Mouse (Mus musculus) splenic B cell, adult 2 months (primary cell): ENCODE measurements around the gene Tcf7l2.

ENCODE experiments used
- DNase-seq: peaks from one replicate; pipeline ENCODE4 v3.0.0-alpha.2; 2011; ENCODE audit warnings: low read depth, low spot score
- H3K27me3 ChIP-seq: 2 replicates; pipeline ENCODE4 v1.6.1; 2012; ENCODE audit warnings: mild to moderate bottlenecking, low read length, moderate library complexity, mixed read lengths; ENCODE audit not compliant: control insufficient read depth, poor library complexity, insufficient read depth, severe bottlenecking
- H3K36me3 ChIP-seq: 2 replicates; pipeline ENCODE4 v1.6.1; 2012; ENCODE audit warnings: mild to moderate bottlenecking, low read length, moderate library complexity, mixed read lengths; ENCODE audit not compliant: control insufficient read depth, poor library complexity, insufficient read depth, severe bottlenecking

Tcf7l2 gene

DNA sequence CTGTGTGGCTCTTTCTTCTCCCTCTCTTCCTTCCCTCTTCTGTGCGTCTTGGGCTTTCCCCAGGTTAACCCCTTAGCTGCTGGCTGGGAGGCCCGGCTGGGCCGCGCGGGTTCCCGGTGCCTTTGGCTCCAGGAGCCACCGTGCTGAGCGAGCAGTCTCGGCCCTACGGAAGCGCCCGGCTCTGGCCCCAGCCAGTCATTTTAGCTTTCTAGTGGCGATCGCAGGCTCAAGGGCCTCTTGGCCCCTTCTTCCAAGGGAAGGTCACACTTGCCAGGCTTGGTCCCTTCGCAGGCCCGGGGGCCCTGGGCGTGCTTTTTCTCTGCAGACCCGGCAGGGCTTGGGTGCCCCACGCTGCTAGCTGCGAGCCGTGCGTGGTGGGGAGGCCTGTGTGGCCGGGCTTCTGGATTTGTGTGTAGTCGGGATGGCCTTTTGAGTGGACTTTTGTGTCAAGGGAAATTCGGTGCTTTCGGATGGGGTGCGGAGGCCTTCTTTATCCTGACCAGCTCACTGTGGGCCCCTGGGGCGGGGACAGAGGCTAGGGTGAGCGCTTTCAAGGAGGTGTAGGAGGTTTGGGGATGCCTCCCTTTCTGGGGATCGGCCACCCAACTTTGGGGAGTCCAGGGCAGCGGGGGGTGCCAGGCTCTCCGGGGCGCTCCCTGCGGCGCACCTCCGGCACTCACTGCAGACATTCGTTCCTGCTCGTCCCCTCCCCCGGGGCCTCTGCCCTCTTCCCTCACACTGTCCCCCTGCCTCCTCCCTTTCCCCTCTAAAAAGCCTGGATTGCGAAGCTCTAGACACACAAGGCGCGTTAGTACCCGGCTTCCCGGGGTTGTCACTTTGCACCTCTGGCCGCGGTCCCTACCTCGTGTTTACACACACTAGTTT, 2.2 kb downstream of the Tcf7l2 start:
- Histone ChIP-seq H3K36me3 (no peaks in the 10 kb centered on the region), H3K27me3 (peaks cover 2% of the 10 kb centered on the region)
- peak; percentile 44 for DNase-seq

GRCm38 (mm10) chr19:55744576-55745191, 3.1 kb downstream of the Tcf7l2 start:
- Histone ChIP-seq H3K27me3 (peaks cover 2% of the 10 kb centered on the region), H3K36me3 (no peaks in the 10 kb centered on the region)
- no peak for DNase-seq

DNA sequence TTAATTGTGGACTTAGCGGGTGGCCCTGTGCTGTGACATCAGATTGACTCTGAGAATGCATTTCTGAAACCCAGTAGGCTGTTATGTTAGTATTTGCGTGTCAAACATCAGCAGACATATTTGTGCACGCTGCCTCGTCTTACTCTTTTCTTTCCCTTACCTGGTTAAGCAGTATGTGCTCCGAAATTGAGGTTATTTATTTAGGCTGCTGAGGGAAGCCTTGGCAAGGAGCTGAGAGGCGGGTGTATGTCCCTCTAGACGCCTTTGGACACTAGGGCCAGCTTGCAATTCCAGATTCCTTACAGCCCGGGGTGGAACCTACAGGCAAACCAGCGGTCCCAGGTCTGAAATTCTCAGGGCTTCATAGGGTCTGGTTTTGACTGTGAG, 3.6 kb downstream of the Tcf7l2 start:
- H3K36me3 ChIP-seq, result no peaks in the 10 kb centered on the region
- H3K27me3 ChIP-seq, result peaks cover 2% of the 10 kb centered on the region
- DNase-seq, result no peak

DNA sequence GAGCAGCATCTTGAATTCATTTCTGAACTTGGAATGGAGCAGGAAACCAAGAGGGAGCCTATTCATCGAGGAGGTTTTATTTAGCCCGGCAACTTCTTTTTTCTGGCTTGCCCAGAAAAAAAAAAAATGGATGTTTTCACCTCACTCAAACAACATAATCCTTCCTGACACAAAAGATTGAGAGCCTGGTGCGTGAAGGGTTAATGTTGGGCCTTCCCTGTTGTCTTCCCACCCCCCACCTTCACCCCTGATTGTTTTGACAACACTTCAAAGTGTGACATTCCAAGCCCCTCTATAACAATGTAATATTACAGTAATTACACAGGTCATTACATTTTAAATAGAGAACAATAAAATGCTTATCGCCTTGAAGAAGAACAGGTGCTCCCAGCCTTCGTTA, 4.6 kb downstream of the Tcf7l2 start:
- Histone ChIP-seq H3K27me3 (peaks cover 2% of the 10 kb centered on the region), H3K36me3 (no peaks in the 10 kb centered on the region)
- DNase-seq, result no peak

DNA sequence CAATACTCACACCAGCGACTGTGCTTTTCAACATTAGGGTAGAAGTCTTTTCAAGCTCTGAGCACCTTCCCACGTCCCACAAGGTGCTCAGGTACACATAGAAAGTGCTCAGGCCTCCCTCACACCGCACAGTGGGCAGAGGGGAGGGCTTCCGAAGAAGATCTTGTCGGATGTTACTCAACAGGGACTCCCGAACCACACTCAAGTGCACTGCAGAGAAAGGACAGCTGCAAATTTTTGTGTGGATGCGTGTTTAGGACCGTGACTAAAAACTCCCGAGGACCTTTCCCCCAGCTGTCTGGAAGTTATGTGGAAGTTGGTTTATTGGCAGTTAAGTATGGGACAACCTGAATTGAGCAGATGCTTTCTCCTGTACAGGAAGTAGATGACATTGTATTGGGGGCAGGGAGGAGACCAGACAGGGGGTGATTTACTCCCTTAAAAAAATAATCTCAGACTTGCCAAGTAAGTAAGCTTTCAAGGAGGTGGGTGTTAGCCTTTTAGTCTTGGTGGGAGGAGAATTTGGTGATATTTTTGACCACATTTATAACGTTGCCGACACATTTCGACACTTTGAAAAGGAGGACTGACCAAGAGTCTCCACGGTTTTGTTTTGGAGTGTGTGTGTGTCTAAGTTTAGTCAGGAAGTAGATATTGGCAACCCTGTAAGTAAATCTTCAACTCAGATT, 5.8 kb downstream of the Tcf7l2 start:
- DNase-seq, result no peak

DNA sequence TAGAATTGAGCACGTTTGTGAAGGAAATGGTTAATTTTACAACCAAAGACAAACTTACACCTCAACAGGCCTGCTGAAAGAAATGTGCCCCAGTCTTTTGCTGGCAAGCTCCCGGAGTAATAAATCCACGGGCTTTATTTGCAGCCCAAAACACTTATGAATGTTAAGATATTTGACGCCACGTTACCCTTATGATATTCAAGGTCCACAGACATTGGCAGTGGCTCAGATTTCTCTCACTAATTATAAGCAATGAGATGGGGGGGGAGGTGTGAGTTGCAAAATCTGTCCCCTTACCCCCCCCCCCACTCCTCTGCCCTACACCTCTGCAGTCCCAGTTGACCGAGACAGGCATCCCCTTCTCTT, 6.3 kb downstream of the Tcf7l2 start:
- Histone ChIP-seq H3K27me3 (peaks cover 1% of the 10 kb centered on the region), H3K36me3 (no peaks in the 10 kb centered on the region)
- DNase-seq, result no peak

More for the DNA sequence above, 5.8 kb downstream of the Tcf7l2 start:
- Histone ChIP-seq H3K36me3 (no peaks in the 10 kb centered on the region), H3K27me3 (peaks cover 2% of the 10 kb centered on the region)

- DNase-seq, result no peak
- H3K27me3 ChIP-seq, result no peaks in the 10 kb centered on the region; the same call in 1 of the 2 replicates
Observed at GRCm38 (mm10) chr19:55748801-55749200, 7.2 kb downstream of the Tcf7l2 start.

GRCm38 (mm10) chr19:55749532-55749931, 7.9 kb downstream of the Tcf7l2 start:
- no peak for DNase-seq

More at GRCm38 (mm10) chr19:55748801-55749200, 7.2 kb downstream of the Tcf7l2 start:
- H3K36me3 ChIP-seq, result no peaks in the 10 kb centered on the region

GRCm38 (mm10) chr19:55750048-55750447, 8.4 kb downstream of the Tcf7l2 start:
- DNase-seq, result no peak
- Histone ChIP-seq H3K36me3 (no peaks in the 10 kb centered on the region), H3K27me3 (no peaks in the 10 kb centered on the region)

More at GRCm38 (mm10) chr19:55749532-55749931, 7.9 kb downstream of the Tcf7l2 start:
- Histone ChIP-seq H3K27me3 (no peaks in the 10 kb centered on the region; the same call in 1 of the 2 replicates), H3K36me3 (no peaks in the 10 kb centered on the region)

GRCm38 (mm10) chr19:55750465-55750864, 8.8 kb downstream of the Tcf7l2 start:
- Histone ChIP-seq H3K27me3 (no peaks in the 10 kb centered on the region), H3K36me3 (no peaks in the 10 kb centered on the region)
- DNase-seq, result no peak

DNA sequence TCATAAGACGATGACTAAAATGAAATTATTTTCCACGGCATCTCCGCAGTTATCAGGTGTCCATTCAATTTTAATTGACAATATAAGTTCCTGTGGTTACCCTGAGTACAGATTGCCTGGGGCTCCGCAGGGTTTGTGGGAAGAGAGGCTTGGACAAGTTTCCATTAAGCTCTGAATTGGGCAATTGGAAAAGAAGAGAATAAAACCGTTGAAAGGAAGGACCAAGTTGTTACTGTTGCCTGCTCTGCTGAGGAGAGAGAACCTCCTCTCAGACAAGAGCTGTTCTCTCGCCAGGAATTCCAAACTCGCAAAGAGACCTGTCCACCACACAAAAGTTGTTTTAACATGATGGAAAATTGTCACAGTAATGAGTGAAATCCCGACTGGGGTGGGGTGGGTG, 11.2 kb downstream of the Tcf7l2 start:
- DNase-seq, result no peak
- no peaks in the 10 kb centered on the region for H3K27me3 ChIP-seq
- no peaks in the 10 kb centered on the region for H3K36me3 ChIP-seq

DNA sequence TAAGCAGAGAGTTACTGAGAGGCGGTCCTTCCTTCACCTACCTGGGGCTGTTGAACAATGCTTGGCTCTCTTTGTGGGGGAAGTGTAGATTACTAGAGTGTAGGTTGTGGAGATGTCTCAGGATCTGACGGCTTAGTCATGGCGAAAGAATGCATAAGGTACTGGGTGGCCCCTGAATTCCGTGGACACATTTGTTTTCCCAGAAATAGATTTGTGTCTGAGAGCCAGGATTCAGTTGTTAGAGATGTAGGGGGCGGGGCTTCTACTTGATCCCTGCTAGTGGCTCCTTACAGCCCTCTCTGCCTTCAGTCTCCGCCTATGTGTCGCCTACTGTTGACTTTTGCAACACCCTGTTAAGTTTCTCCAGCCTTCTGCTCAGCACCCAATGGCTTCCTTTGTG, 12.7 kb downstream of the Tcf7l2 start:
- Histone ChIP-seq H3K36me3 (no peaks in the 10 kb centered on the region), H3K27me3 (no peaks in the 10 kb centered on the region)
- DNase-seq, result no peak

GRCm38 (mm10) chr19:55755462-55755861, 13.8 kb downstream of the Tcf7l2 start:
- Histone ChIP-seq H3K27me3 (no peaks in the 10 kb centered on the region), H3K36me3 (no peaks in the 10 kb centered on the region)
- DNase-seq, result no peak

DNA sequence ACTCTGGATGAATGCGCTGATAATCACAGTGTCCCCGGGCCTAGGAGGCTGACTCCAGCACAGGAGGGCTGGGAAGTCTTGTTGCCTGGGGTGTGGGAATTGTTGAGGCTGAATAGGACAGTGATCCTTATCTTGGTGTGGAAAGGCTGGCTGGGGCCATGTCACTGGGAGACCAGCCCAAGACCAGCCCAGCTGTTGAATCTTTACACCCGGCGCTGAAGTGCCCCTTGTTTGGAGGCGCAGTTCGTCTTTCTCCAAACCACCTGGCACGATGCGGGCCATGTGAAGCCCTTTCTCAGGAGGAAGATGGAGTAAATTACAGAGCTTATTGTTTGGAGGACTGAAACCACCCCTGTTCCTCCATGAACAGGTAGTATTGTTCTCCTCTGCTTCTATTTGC, 15.1 kb downstream of the Tcf7l2 start:
- no peaks in the 10 kb centered on the region for H3K36me3 ChIP-seq
- H3K27me3 ChIP-seq, result no peaks in the 10 kb centered on the region
- no peak for DNase-seq

DNA sequence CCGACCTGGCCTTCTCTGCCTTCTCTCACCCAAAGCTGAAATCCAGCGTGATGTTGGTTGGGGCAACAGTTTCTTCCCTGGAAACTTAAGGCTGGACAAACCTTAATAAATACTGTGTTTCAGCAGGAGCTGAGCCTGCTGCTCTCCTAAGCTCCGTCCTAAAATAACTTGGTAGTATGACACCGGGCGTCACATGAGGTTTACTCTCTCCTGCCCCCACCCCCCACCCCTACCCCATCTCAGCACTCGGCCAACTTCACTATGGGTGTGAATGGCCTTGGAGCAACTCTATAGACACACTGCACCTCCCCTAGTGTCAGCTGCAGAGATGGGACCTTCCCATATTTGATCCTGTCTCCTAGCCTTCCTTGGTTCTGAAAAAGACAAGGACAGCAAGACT, 15.8 kb downstream of the Tcf7l2 start:
- no peak for DNase-seq
- Histone ChIP-seq H3K27me3 (no peaks in the 10 kb centered on the region), H3K36me3 (no peaks in the 10 kb centered on the region)
